Mouse (Mus musculus) neural tube, embryonic 12.5 days (tissue): ENCODE measurements at regions not wholly inside any gene's neighbourhood (a gene's known extent, or its start where the extent isn't known, plus 50 kb on each side); places are given as distances from the start of the nearest gene placed in this dataset.

Source experiments
- ATAC-seq: fragments of 200-750 bp; cut with Nextera tagmentation; 2 replicates; pipeline ENCODE4 v1.8.0; 2017; ENCODE audit warnings: low read depth, mild to moderate bottlenecking, moderate TSS enrichment, moderate library complexity; ENCODE audit not compliant: low FRiP score
- H3K27ac ChIP-seq: fragments of 300-500 bp; sonication (generic); 2 replicates; pipeline ENCODE4 v1.5.1; 2016
- H3K27me3 ChIP-seq: fragments of 300-500 bp; sonication (generic); replicated peaks from 2 replicates; pipeline ENCODE4 v1.6.1; 2016; ENCODE audit warnings: mild to moderate bottlenecking
- H3K36me3 ChIP-seq: fragments of 300-500 bp; sonication (generic); 2 replicates; pipeline ENCODE4 v1.6.1; 2016; ENCODE audit warnings: mild to moderate bottlenecking
- H3K4me1 ChIP-seq: fragments of 300-500 bp; sonication (generic); 2 replicates; pipeline ENCODE4 v1.6.1; 2016
- H3K4me2 ChIP-seq: fragments of 300-500 bp; sonication (generic); replicated peaks from 2 replicates; pipeline ENCODE4 v1.6.1; 2016; ENCODE audit warnings: mild to moderate bottlenecking
- H3K4me3 ChIP-seq: fragments of 300-500 bp; sonication (generic); 2 replicates; pipeline ENCODE4 v1.5.1; 2016
- H3K9ac ChIP-seq: fragments of 300-500 bp; sonication (generic); 2 replicates; pipeline ENCODE4 v1.6.1; 2016; ENCODE audit warnings: mild to moderate bottlenecking
- H3K9me3 ChIP-seq: fragments of 300-500 bp; sonication (generic); 2 replicates; pipeline ENCODE4 v1.6.1; 2016; ENCODE audit warnings: mild to moderate bottlenecking
- WGBS: fragments of 180-500 bp; shearing (Covaris S2); methylation state at CpG from one replicate; pipeline ENCODE4 v1.1.7; 2016; 5-methylcytosine and 5-hydroxymethylcytosine counted together

- H3K9ac ChIP-seq = no peak overlapping the region
- no peaks in the 10 kb centered on the region for H3K9me3 ChIP-seq
- no peak overlapping the region for H3K27ac ChIP-seq
- no peaks in the 10 kb centered on the region for H3K36me3 ChIP-seq
- H3K4me3 ChIP-seq = no peak overlapping the region
- no peak overlapping the region for H3K4me2 ChIP-seq
- H3K27me3 ChIP-seq = no peaks in the 10 kb centered on the region
- ATAC-seq = no peak
- no peaks in the 10 kb centered on the region for H3K4me1 ChIP-seq
- 97% methylated on average over 3 of the region's 3 CpGs for WGBS
Observed at GRCm38 (mm10) chr3:143054858-143055257, 173.1 kb upstream of the Pkn2 start.

GRCm38 (mm10) chr3:143053286-143053993, 171.6 kb upstream of the Pkn2 start:
- WGBS = 83% methylated on average over 11 of the region's 11 CpGs
- Histone ChIP-seq H3K4me1 (no peaks in the 10 kb centered on the region), H3K9ac (no peak overlapping the region), H3K4me2 (no peak overlapping the region), H3K36me3 (no peaks in the 10 kb centered on the region), H3K27me3 (no peaks in the 10 kb centered on the region), H3K9me3 (no peaks in the 10 kb centered on the region), H3K27ac (no peak overlapping the region), H3K4me3 (no peak overlapping the region)
- no peak for ATAC-seq

GRCm38 (mm10) chr3:143040666-143041065, 158.9 kb upstream of the Pkn2 start:
- no peaks in the 10 kb centered on the region for H3K9me3 ChIP-seq
- H3K36me3 ChIP-seq = no peaks in the 10 kb centered on the region
- H3K27ac ChIP-seq = no peak overlapping the region
- H3K4me2 ChIP-seq = no peak overlapping the region
- H3K4me3 ChIP-seq = no peak overlapping the region
- ATAC-seq = no peak
- H3K9ac ChIP-seq = no peak overlapping the region
- H3K27me3 ChIP-seq = no peaks in the 10 kb centered on the region
- 87% methylated on average over 3 of the region's 3 CpGs for WGBS
- no peaks in the 10 kb centered on the region for H3K4me1 ChIP-seq

GRCm38 (mm10) chr3:143036108-143036507, 154.3 kb upstream of the Pkn2 start:
- no peaks in the 10 kb centered on the region for H3K4me1 ChIP-seq
- WGBS = 89% methylated on average over 1 of the region's 1 CpGs
- H3K27me3 ChIP-seq = no peaks in the 10 kb centered on the region
- H3K4me3 ChIP-seq = no peak overlapping the region
- ATAC-seq = no peak
- H3K36me3 ChIP-seq = no peaks in the 10 kb centered on the region
- H3K27ac ChIP-seq = no peak overlapping the region
- no peaks in the 10 kb centered on the region for H3K9me3 ChIP-seq
- H3K4me2 ChIP-seq = no peak overlapping the region
- H3K9ac ChIP-seq = no peak overlapping the region

- H3K4me2 ChIP-seq = no peak overlapping the region
- H3K27ac ChIP-seq = no peak overlapping the region
- WGBS = 86% methylated on average over 9 of the region's 9 CpGs
- H3K4me1 ChIP-seq = no peaks in the 10 kb centered on the region
- H3K9ac ChIP-seq = no peak overlapping the region
- H3K27me3 ChIP-seq = no peaks in the 10 kb centered on the region
- H3K4me3 ChIP-seq = no peak overlapping the region
- ATAC-seq = no peak
- no peaks in the 10 kb centered on the region for H3K9me3 ChIP-seq
- H3K36me3 ChIP-seq = no peaks in the 10 kb centered on the region
Observed at GRCm38 (mm10) chr3:143034588-143034987, 152.8 kb upstream of the Pkn2 start.

- no peaks in the 10 kb centered on the region for H3K4me1 ChIP-seq
- H3K27ac ChIP-seq = no peak overlapping the region
- no peak overlapping the region for H3K4me2 ChIP-seq
- no peak overlapping the region for H3K9ac ChIP-seq
- no peaks in the 10 kb centered on the region for H3K27me3 ChIP-seq
- no peaks in the 10 kb centered on the region for H3K9me3 ChIP-seq
- no peak for ATAC-seq
- WGBS = 81% methylated on average over 4 of the region's 4 CpGs
- H3K36me3 ChIP-seq = no peaks in the 10 kb centered on the region
- H3K4me3 ChIP-seq = no peak overlapping the region
Observed at GRCm38 (mm10) chr3:143022486-143022885, 140.7 kb upstream of the Pkn2 start.

GRCm38 (mm10) chr3:143021159-143021871, 139.5 kb upstream of the Pkn2 start:
- Histone ChIP-seq H3K27me3 (no peaks in the 10 kb centered on the region), H3K36me3 (no peaks in the 10 kb centered on the region), H3K9me3 (no peaks in the 10 kb centered on the region), H3K4me1 (no peaks in the 10 kb centered on the region), H3K4me3 (no peak overlapping the region), H3K4me2 (no peak overlapping the region), H3K9ac (no peak overlapping the region), H3K27ac (no peak overlapping the region)
- WGBS = 80% methylated on average over 11 of the region's 11 CpGs
- no peak for ATAC-seq

- no peak for ATAC-seq
- 90% methylated on average over 4 of the region's 4 CpGs for WGBS
- no peaks in the 10 kb centered on the region for H3K27me3 ChIP-seq
Observed at GRCm38 (mm10) chr3:143017480-143017879, 135.7 kb upstream of the Pkn2 start.

GRCm38 (mm10) chr3:143016758-143017157, 135.0 kb upstream of the Pkn2 start:
- 89% methylated on average over 5 of the region's 5 CpGs for WGBS
- H3K36me3 ChIP-seq = no peaks in the 10 kb centered on the region
- no peaks in the 10 kb centered on the region for H3K27me3 ChIP-seq
- no peaks in the 10 kb centered on the region for H3K9me3 ChIP-seq
- ATAC-seq = no peak
- no peaks in the 10 kb centered on the region for H3K4me1 ChIP-seq
- no peak overlapping the region for H3K4me2 ChIP-seq
- H3K9ac ChIP-seq = no peak overlapping the region
- H3K4me3 ChIP-seq = no peak overlapping the region
- no peak overlapping the region for H3K27ac ChIP-seq

More at GRCm38 (mm10) chr3:143017480-143017879, 135.7 kb upstream of the Pkn2 start:
- Histone ChIP-seq H3K4me1 (no peaks in the 10 kb centered on the region), H3K9me3 (no peaks in the 10 kb centered on the region), H3K36me3 (no peaks in the 10 kb centered on the region), H3K9ac (no peak overlapping the region), H3K4me3 (no peak overlapping the region), H3K4me2 (no peak overlapping the region), H3K27ac (no peak overlapping the region)

- Histone ChIP-seq H3K4me3 (no peak overlapping the region), H3K9me3 (no peaks in the 10 kb centered on the region), H3K4me2 (no peak overlapping the region), H3K9ac (no peak overlapping the region), H3K27me3 (no peaks in the 10 kb centered on the region), H3K27ac (no peak overlapping the region), H3K4me1 (no peaks in the 10 kb centered on the region), H3K36me3 (no peaks in the 10 kb centered on the region)
- WGBS = 83% methylated on average over 4 of the region's 4 CpGs
- no peak for ATAC-seq
Observed at GRCm38 (mm10) chr3:143014421-143014820, 132.6 kb upstream of the Pkn2 start.

GRCm38 (mm10) chr3:143007047-143007446, 125.2 kb upstream of the Pkn2 start:
- Histone ChIP-seq H3K36me3 (no peaks in the 10 kb centered on the region), H3K9ac (no peak overlapping the region), H3K27ac (no peak overlapping the region), H3K4me1 (no peaks in the 10 kb centered on the region), H3K9me3 (no peaks in the 10 kb centered on the region), H3K4me3 (no peak overlapping the region), H3K27me3 (no peaks in the 10 kb centered on the region), H3K4me2 (no peak overlapping the region)
- 87% methylated on average over 3 of the region's 3 CpGs for WGBS
- no peak for ATAC-seq

- 52% methylated on average over 5 of the region's 5 CpGs for WGBS
- Histone ChIP-seq H3K9me3 (no peaks in the 10 kb centered on the region), H3K4me3 (no peak overlapping the region), H3K27ac (no peak overlapping the region), H3K4me1 (no peaks in the 10 kb centered on the region), H3K9ac (no peak overlapping the region), H3K4me2 (no peak overlapping the region), H3K27me3 (no peaks in the 10 kb centered on the region), H3K36me3 (no peaks in the 10 kb centered on the region)
- no peak for ATAC-seq
Observed at GRCm38 (mm10) chr3:143001952-143002351, 120.1 kb upstream of the Pkn2 start.
